Mouse (Mus musculus) 3134 (cell line): ENCODE measurements around the gene Gm3685.
"Not testable (repeated sequence)": the region's sequence is repeated elsewhere in the genome, so short reads cannot be mapped to it uniquely, and the experiment has no call there.

Experiments used
- DNase-seq: peaks from one replicate; pipeline ENCODE4 v3.0.0-alpha.2; 2011; ENCODE audit warnings: low spot score; ENCODE audit not compliant: insufficient read length; ENCODE audit errors: extremely low read depth

Gm3685 gene

GRCm38 (mm10) chr14:7044870-7045269 lies at the start of gene Gm3685:
Gene Gm3685, minus strand, starts transcription at chr14:7044970.
- not testable (repeated sequence) for DNase-seq

DNA sequence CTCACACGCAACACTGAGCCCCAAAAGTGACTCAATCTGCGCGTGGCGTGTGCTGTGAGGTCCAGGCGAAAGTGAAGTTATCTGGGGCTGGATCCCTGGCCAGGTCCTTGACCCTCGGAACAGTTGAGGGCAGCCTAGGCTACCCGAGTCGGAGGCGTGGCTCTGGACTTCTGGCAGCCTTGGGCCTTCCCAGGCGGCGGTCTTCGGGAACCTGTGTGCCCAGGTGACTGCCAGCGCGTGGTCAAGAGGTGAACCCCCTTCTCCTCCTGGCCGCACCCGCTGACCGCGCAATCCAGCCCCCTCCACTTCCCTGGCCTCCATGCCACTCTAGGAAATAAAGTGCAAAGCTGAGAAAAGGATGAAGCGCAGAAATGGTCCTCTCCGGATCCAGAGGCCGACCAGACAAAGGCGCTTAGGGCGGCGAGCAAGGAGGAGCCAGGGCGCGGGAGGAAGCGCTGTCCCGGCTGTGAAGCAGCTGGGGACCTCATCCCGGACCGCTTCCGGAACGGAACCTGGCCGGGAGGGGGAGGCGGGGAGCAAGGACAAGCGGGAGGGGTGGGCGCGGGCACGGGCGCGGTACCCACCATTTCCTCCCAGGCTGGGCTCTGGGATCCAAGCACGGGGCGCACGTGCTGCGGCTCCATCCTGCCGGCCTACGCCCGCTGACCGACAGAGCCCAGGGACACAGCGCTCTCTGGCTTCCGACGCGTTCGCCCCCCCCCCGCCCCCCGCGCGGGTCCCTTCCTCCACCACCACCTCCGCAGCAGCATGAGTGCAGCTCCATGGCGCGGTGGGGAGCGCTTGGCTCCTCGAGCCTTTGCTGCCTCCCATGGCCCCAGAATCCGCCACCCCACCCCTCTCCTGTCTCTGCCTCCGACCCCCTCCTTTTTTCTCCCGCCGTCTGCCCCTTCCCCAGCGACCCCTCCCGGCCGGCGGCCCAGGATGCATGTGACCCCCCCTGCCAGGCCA lies 17.7 kb downstream of the Gm3685 start, which contains the start of gene Gm10406:
Gene Gm10406 (minus strand): TSS at position 669 of the 969 bp plus-strand sequence.
- peak; percentile 0 for DNase-seq

GRCm38 (mm10) chr14:7026274-7026673 lies 18.5 kb downstream of the Gm3685 start:
- not testable (repeated sequence) for DNase-seq
